Mouse (Mus musculus): ENCODE data around the gene Pdlim3.

DNA sequence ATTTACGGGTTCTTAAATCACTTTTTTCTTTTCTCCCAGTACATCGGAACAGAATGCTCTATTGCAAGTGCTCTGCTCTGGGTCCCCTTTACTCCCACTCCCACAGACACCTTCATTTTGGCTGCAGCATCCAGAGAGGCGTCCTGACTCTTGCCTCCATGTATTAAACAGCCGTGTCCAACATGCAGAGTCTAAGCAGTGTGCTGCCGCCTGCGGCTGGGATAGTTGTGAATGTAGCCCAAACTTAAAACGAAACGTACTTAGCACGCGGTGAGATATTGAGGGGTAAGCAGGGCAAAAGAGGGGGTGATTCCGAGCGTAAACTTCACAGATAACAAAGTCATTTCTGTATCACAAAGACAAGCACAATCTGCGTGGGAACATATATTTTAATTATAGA, 709 bp upstream of the Pdlim3 start:
- no peak for TF ChIP-seq RCOR1 (IDR thresholded peaks at IDR 0.05; ENCODE audit: low read depth, low read length)
- TF ChIP-seq CTCF (IDR thresholded peaks at IDR 0.05 in 2 of 3, conservative IDR thresholded peaks at IDR 0.05 in 1 of 3; ENCODE audit: control insufficient read depth in 1 of 3, insufficient read depth in 1 of 3, low read depth in 2 of 3, low read length in 3 of 3, poor library complexity in 1 of 3, severe bottlenecking in 1 of 3): no peak
- TF ChIP-seq MAFK (IDR thresholded peaks at IDR 0.05; ENCODE audit: borderline replicate concordance, low read depth, low read length): no peak
- no peak for TF ChIP-seq MXI1 (IDR thresholded peaks at IDR 0.05; ENCODE audit: low read depth, low read length)
- TF ChIP-seq ZMIZ1 (IDR thresholded peaks at IDR 0.05; ENCODE audit: low read depth, low read length): no peak
- no peak for TF ChIP-seq SMC3 (IDR thresholded peaks at IDR 0.05; ENCODE audit: low read depth, low read length)
- no peak for TF ChIP-seq USF2 (IDR thresholded peaks at IDR 0.05; ENCODE audit: borderline replicate concordance in 1 of 2, insufficient read depth in 1 of 2, low read depth in 1 of 2, low read length in 2 of 2)
- no peak for TF ChIP-seq POLR2AphosphoS2 (IDR thresholded peaks at IDR 0.05; ENCODE audit: low read length)
- no peak for TF ChIP-seq POLR2A (IDR thresholded peaks at IDR 0.05; ENCODE audit: control insufficient read depth in 1 of 2, insufficient read depth in 1 of 2, low read depth in 1 of 2, low read length in 2 of 2, poor library complexity in 1 of 2)
- TF ChIP-seq NRF1 (IDR thresholded peaks at IDR 0.05; ENCODE audit: insufficient read depth, low read depth, low read length, poor library complexity, severe bottlenecking): no peak
- no peak for TF ChIP-seq EP300 (IDR thresholded peaks at IDR 0.05; ENCODE audit: low read depth in 1 of 2, low read length in 2 of 2)
- TF ChIP-seq MEF2A (IDR thresholded peaks at IDR 0.05; ENCODE audit: extremely low read depth, insufficient replicate concordance, low read depth, low read length, poor library complexity, severe bottlenecking): no peak

Data from MEL (cell line).